Comparison of ENCODE assay signal across 24 mouse cellular contexts in genomic region chr14:12219877-12220276, GRCm38 (mm10).
DNase-seq lines count a peak whose midpoint lies in the region; ATAC-seq lines count a peak whose summit lies in the region.
"Had no signal": no experiment of that assay in that cellular context is flagged by ENCODE, and none has a peak within 500 bp of the region (broad histone marks: within the 10 kb centered on the region; RNA-seq: fewer than 3 reads in every experiment).

No protein-coding gene starts in this region.

- no peak overlapping the region for H3K9ac ChIP-seq in forebrain, embryonic 13.5 days
- H3K9ac ChIP-seq in forebrain, embryonic 12.5 days = no peak overlapping the region
- H3K9ac ChIP-seq in forebrain, embryonic 15.5 days (replicated peaks) = no peak overlapping the region
- H3K9ac ChIP-seq: embryonic facial prominence, embryonic 13.5 days; embryonic facial prominence, embryonic 15.5 days had no signal

- H3K4me2 ChIP-seq in forebrain, embryonic 13.5 days = no peak overlapping the region
- H3K4me2 ChIP-seq in forebrain, embryonic 12.5 days = no peak overlapping the region
- no peak overlapping the region for H3K4me2 ChIP-seq in forebrain, embryonic 15.5 days (replicated peaks)
- H3K4me2 ChIP-seq: embryonic facial prominence, embryonic 13.5 days; embryonic facial prominence, embryonic 15.5 days had no signal

- peak; percentile 71 for ATAC-seq in forebrain, embryonic 13.5 days
- ATAC-seq in forebrain, embryonic 12.5 days (ENCODE audit: low FRiP score) = no peak
- 0 out of 2 replicates have a peak, but pooled peaks have one; percentile 61 for ATAC-seq in forebrain, embryonic 15.5 days (replicated peaks)
- ATAC-seq: activated CD4-positive, CD25-positive, alpha-beta regulatory T cell, adult 4 months; CD4-positive, CD25-positive, alpha-beta regulatory T cell, adult 4 months; Patski had no signal

- DNase-seq in forebrain, embryonic 10.5 days (ENCODE audit: extremely low spot score, low spot score) = no peak
- peak; percentile 11 for DNase-seq in retina, postnatal 1 day
- DNase-seq in retina, embryonic 14.5 days (ENCODE audit: low spot score) = no peak
- DNase-seq: adrenal gland, adult 8-10 months; adrenal gland, postnatal 14 days; adrenal gland, postnatal 36 days; B cell, adult 2 months; cerebellum, adult 11 months; cerebellum, adult 18-20 months; cerebellum, adult 8-10 months; cerebellum, adult 9-11 months; cerebellum, postnatal 14 days; cerebellum, postnatal 36 days had no signal

- no peak overlapping the region for H3K4me3 ChIP-seq in forebrain, embryonic 13.5 days
- H3K4me3 ChIP-seq in forebrain, embryonic 12.5 days (replicated peaks) = no peak overlapping the region
- no peak overlapping the region for H3K4me3 ChIP-seq in forebrain, embryonic 15.5 days
- no peak overlapping the region for H3K4me3 ChIP-seq in forebrain, embryonic 10.5 days
- H3K4me3 ChIP-seq: embryonic facial prominence, embryonic 13.5 days; embryonic facial prominence, embryonic 15.5 days; erythroblast, embryonic 14.5 days had no signal

- H3K4me1 ChIP-seq in forebrain, embryonic 13.5 days = peaks cover 40% of the 10 kb centered on the region
- H3K4me1 ChIP-seq in forebrain, embryonic 12.5 days = peaks cover 3% of the 10 kb centered on the region; the same call in 1 of the 2 replicates
- peaks cover 34% of the 10 kb centered on the region for H3K4me1 ChIP-seq in forebrain, embryonic 15.5 days
- H3K4me1 ChIP-seq in forebrain, embryonic 10.5 days = peaks cover 20% of the 10 kb centered on the region
- H3K4me1 ChIP-seq: embryonic facial prominence, embryonic 15.5 days had no signal

- H3K27ac ChIP-seq in forebrain, embryonic 13.5 days = peak overlapping the region; percentile 48; the same call in 1 of the 2 replicates
- no peak overlapping the region for H3K27ac ChIP-seq in forebrain, embryonic 12.5 days
- peak overlapping the region; percentile 57 for H3K27ac ChIP-seq in forebrain, embryonic 15.5 days (replicated peaks)
- no peak overlapping the region for H3K27ac ChIP-seq in forebrain, embryonic 10.5 days

- peaks cover 17% of the 10 kb centered on the region; the same call in 1 of the 2 replicates for H3K36me3 ChIP-seq in forebrain, embryonic 13.5 days (ENCODE audit: poor library complexity, severe bottlenecking)
- peaks cover 21% of the 10 kb centered on the region for H3K36me3 ChIP-seq in forebrain, embryonic 12.5 days (replicated peaks)
- H3K36me3 ChIP-seq in forebrain, embryonic 15.5 days = no peaks in the 10 kb centered on the region
- peaks cover 37% of the 10 kb centered on the region for H3K36me3 ChIP-seq in forebrain, embryonic 10.5 days (replicated peaks)
- H3K36me3 ChIP-seq: G1E had no signal

- WGBS in forebrain, embryonic 13.5 days = 14% methylated on average over 6 of the region's 6 CpGs
- 24% methylated on average over 6 of the region's 6 CpGs for WGBS in forebrain, embryonic 12.5 days
- WGBS in forebrain, embryonic 15.5 days = 21% methylated on average over 6 of the region's 6 CpGs
- WGBS in forebrain, embryonic 10.5 days = 47% methylated on average over 6 of the region's 6 CpGs

- H3K9me3 ChIP-seq in forebrain, embryonic 13.5 days (replicated peaks) = no peaks in the 10 kb centered on the region
- H3K9me3 ChIP-seq in forebrain, embryonic 12.5 days = no peaks in the 10 kb centered on the region
- no peaks in the 10 kb centered on the region for H3K9me3 ChIP-seq in forebrain, embryonic 15.5 days
- no peaks in the 10 kb centered on the region for H3K9me3 ChIP-seq in forebrain, embryonic 10.5 days
- H3K9me3 ChIP-seq: embryonic facial prominence, embryonic 13.5 days; embryonic facial prominence, embryonic 15.5 days; G1E had no signal

- H3K27me3 ChIP-seq in forebrain, embryonic 13.5 days = no peaks in the 10 kb centered on the region
- H3K27me3 ChIP-seq in forebrain, embryonic 12.5 days = no peaks in the 10 kb centered on the region
- no peaks in the 10 kb centered on the region for H3K27me3 ChIP-seq in forebrain, embryonic 15.5 days
- H3K27me3 ChIP-seq in forebrain, embryonic 10.5 days (ENCODE audit: poor library complexity, severe bottlenecking) = no peaks in the 10 kb centered on the region
- H3K27me3 ChIP-seq: CH12.LX; embryonic facial prominence, embryonic 13.5 days; embryonic facial prominence, embryonic 15.5 days; Patski had no signal

Comparison
In these comparisons a context has a peak if more than half of its experiments do, and no peak if none do; other contexts are left out.
1. H3K27ac ChIP-seq: peak in forebrain, embryonic 13.5 days (single experiment) and forebrain, embryonic 15.5 days (single experiment); none in forebrain, embryonic 12.5 days (single experiment) and forebrain, embryonic 10.5 days (single experiment).